Mouse (Mus musculus) intestine, embryonic 14.5 days (tissue): ENCODE data around the gene Oaz1. TPM values are rescaled to one million over a fixed set of nuclear protein-coding genes. Genes with fewer than 3 reads are reported as not detected.

Experiments
- ATAC-seq: fragments of 200-750 bp; cut with Nextera tagmentation; replicated peaks from 2 replicates; pipeline ENCODE4 v1.8.0; 2017; ENCODE audit warnings: low read depth, moderate number of reproducible peaks, moderate TSS enrichment, moderate library complexity; ENCODE audit not compliant: low FRiP score, low TSS enrichment
- DNase-seq: peaks from one replicate; pipeline ENCODE4 v3.0.0-alpha.2; 2018; ENCODE audit warnings: low spot score
- H3K27ac ChIP-seq: fragments of 300-500 bp; sonication (generic); 2 replicates; pipeline ENCODE4 v1.5.1; 2014; ENCODE audit warnings: low read depth, mild to moderate bottlenecking, control low read depth
- H3K27me3 ChIP-seq: fragments of 300-500 bp; sonication (generic); replicated peaks from 2 replicates; pipeline ENCODE4 v1.6.1; 2014; ENCODE audit warnings: low read length, control low read depth; ENCODE audit not compliant: control insufficient read depth, insufficient read depth
- H3K36me3 ChIP-seq: fragments of 300-500 bp; sonication (generic); 2 replicates; pipeline ENCODE4 v1.6.1; 2014; ENCODE audit warnings: low read length, control low read depth; ENCODE audit not compliant: control insufficient read depth, insufficient read depth
- H3K4me1 ChIP-seq: fragments of 300-500 bp; sonication (generic); replicated peaks from 2 replicates; pipeline ENCODE4 v1.6.1; 2014; ENCODE audit warnings: low read length, control low read depth, mixed read lengths; ENCODE audit not compliant: control insufficient read depth, insufficient read depth
- H3K4me2 ChIP-seq: fragments of 300-500 bp; sonication (generic); 2 replicates; pipeline ENCODE4 v1.6.1; 2014; ENCODE audit warnings: low read length
- H3K4me3 ChIP-seq: fragments of 300-500 bp; sonication (generic); 2 replicates; pipeline ENCODE4 v1.5.1; 2014; ENCODE audit warnings: low read depth, low read length, control low read depth, mixed read lengths
- H3K9ac ChIP-seq: fragments of 300-500 bp; sonication (generic); 2 replicates; pipeline ENCODE4 v1.6.1; 2014; ENCODE audit warnings: mild to moderate bottlenecking, low read length
- H3K9me3 ChIP-seq: fragments of 300-500 bp; sonication (generic); 2 replicates; pipeline ENCODE4 v1.6.1; 2016; ENCODE audit warnings: low read length, control low read depth; ENCODE audit not compliant: control insufficient read depth
- WGBS: fragments of 180-500 bp; shearing (Covaris S2); extraction: QIAGEN DNeasy Blood & Tissue Kit; methylation state at CpG from one replicate; pipeline ENCODE4 v1.1.7; 2014; 5-methylcytosine and 5-hydroxymethylcytosine counted together
- polyA plus RNA-seq: library from polyadenylated mRNA; unstranded; fragments of >200 nt; fragmentation: Nextera tagmentation; extraction: Ambion mirVana; gene quantifications from 2 replicates; pipeline ENCODE4 v1.2.1, GENCODE M21; 2014

Oaz1 gene
- polyA plus RNA-seq, 1 experiment from 2014 or later = 1,692 TPM

DNA sequence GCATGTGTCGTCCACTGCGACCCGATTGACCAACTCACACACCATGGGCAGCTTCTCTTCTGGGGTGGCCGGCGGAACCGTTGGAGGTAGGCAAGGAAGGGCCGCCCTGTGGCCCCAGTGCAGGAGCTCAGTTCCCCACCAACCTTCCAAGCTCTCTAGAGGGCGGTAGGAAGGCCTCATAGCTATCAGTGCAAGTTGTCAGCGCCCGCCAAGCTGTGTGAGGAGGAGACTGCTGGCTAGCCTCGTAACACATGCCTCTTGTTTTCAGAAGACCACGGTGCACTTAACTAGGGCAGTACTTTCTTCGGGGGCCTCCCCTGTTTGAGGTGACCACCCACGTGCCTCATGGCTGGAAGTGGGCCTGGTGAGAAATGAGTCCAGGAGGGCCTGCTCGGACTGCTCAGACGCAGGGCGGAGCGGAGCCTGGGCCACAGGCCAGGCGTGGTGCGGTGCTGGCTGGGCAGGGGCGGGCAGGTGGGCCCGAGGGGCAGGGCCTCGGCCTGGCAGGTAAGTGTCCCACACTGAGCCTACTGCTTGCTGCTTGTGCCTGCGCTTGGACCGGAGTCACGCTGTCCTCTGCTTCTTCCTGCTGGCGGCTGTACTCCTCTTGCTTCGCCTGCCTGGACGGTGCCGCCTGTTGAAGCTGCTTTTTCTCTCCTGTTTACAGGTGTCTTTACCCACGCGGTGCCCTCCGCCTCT, 34.8 kb upstream of the Oaz1 start:
- ATAC-seq = no peak
- Histone ChIP-seq H3K27ac (no peak overlapping the region), H3K9me3 (no peaks in the 10 kb centered on the region), H3K4me3 (no peak overlapping the region), H3K9ac (no peak overlapping the region), H3K36me3 (peaks cover 94% of the 10 kb centered on the region), H3K27me3 (no peaks in the 10 kb centered on the region), H3K4me2 (no peak overlapping the region), H3K4me1 (peaks cover under 1% of the 10 kb centered on the region; the same call in 1 of the 2 replicates)
- WGBS = 79% methylated on average over 33 of the region's 33 CpGs
- no peak for DNase-seq

DNA sequence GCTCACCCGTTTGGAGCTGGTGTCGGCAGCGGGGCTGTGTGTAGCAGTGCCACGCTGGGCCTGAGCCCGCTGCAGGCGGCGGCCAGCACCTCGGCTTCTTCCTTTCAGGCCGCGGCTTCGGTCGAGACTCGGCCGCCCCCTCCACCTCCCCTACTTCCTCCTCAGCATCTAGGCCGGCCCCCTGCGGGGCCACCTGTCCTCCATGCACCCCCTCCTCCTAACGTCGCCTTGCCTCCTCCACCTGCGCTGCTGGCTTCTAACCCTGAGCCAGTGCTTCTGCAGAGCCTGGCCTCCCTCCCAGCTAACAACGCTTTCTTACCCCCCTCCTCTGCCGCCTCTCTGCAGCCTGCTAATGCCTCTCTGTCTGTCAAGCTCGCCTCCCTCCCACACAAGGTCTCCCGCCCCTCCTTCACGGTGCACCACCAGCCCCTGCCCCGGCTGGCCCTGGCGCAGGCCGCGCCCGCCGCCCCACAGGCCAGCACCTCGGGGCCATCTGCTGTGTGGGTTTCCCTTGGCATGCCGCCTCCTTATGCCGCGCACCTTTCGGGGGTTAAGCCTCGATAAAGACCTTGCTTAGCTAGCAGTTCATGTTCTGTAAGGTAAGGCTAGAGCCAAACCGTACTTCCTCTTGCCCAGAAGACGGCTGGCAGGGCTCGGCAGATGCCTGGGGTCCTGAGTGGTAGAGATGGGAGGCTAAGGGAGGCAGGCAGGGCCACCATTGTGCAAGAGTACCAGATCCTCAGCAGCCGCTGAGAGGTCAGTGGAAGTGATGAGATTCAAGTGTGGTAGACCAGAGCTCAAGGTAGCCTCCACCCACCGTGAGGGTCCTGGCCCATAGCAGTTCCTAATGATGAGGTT, 34.1 kb upstream of the Oaz1 start:
- no peak for ATAC-seq
- H3K27ac ChIP-seq = no peak overlapping the region
- no peaks in the 10 kb centered on the region for H3K27me3 ChIP-seq
- no peak overlapping the region for H3K4me2 ChIP-seq
- no peak overlapping the region for H3K9ac ChIP-seq
- H3K9me3 ChIP-seq = no peaks in the 10 kb centered on the region
- peaks cover 88% of the 10 kb centered on the region for H3K36me3 ChIP-seq
- H3K4me1 ChIP-seq = peaks cover 7% of the 10 kb centered on the region; the same call in 1 of the 2 replicates
- no peak overlapping the region for H3K4me3 ChIP-seq
- DNase-seq = no peak
- 65% methylated on average over 41 of the region's 41 CpGs for WGBS

DNA sequence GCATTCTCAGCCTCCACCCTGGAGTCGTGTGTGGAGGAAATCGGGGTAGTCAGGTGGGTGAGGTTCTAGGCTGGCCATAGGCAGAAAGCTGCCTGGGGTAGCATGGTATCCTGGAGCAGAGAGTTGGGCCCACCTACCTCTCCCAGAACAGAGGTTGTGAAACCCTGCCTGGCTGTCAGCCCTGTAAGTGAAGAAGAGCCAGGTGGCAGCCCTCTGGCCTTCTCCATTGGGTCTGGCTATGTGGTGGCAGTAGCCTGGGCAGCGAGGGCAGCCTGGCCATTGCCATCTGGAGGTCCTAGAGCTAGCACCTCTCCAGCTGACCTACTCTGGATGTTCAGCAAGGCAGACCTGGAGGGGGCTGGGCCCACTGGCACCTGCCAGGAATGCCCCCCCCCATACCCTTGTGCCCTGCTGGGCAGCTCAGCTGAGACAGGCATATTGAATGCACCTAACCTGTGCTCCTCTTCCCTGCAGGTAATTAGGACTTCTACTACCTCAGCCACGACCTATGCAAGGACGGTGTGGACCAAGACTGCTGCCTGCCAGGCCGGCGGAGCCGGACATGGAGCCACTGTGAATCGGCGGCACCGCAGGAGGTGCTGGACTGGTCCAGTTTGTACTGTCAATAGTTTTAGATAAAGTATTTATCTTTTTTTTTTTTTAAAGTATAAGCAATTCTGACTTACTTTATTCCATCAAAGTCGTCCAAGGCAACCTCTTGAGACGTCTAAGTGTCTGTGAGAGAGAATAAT, 33.2 kb upstream of the Oaz1 start:
- Histone ChIP-seq H3K4me1 (peaks cover 7% of the 10 kb centered on the region; the same call in 1 of the 2 replicates), H3K4me3 (no peak overlapping the region), H3K9me3 (no peaks in the 10 kb centered on the region), H3K36me3 (peaks cover 80% of the 10 kb centered on the region), H3K27me3 (no peaks in the 10 kb centered on the region), H3K9ac (no peak overlapping the region), H3K4me2 (no peak overlapping the region), H3K27ac (no peak overlapping the region; the same call in 1 of the 2 replicates)
- ATAC-seq (no peak), DNase-seq (no peak)
- 91% methylated on average over 13 of the region's 13 CpGs for WGBS

DNA sequence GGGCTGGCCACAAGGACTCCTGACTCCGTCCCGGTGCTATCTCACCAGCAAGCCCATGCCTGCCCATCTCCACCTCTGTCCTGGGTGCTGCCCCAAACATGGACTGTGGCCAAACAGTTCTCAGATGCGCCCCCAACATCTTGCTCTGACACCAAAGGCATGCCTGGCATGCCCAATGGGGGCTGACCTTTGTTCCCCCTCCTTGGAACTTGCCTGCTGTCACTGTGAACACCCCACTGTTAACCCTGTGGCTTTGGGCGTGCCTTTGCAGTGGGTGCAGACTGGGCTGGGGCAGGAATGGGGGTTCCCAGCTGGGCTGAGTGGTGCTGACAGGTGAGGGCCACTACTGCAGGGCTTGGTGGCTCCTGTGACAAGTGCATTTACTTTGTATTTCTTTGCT, 32.7 kb upstream of the Oaz1 start:
- no peaks in the 10 kb centered on the region for H3K9me3 ChIP-seq
- no peaks in the 10 kb centered on the region for H3K27me3 ChIP-seq
- no peak overlapping the region for H3K27ac ChIP-seq
- H3K36me3 ChIP-seq = peaks cover 74% of the 10 kb centered on the region
- no peak overlapping the region for H3K4me3 ChIP-seq
- ATAC-seq (no peak), DNase-seq (no peak)
- no peak overlapping the region for H3K4me2 ChIP-seq
- WGBS = 80% methylated on average over 4 of the region's 4 CpGs
- H3K4me1 ChIP-seq = peaks cover 7% of the 10 kb centered on the region; the same call in 1 of the 2 replicates
- H3K9ac ChIP-seq = no peak overlapping the region

DNA sequence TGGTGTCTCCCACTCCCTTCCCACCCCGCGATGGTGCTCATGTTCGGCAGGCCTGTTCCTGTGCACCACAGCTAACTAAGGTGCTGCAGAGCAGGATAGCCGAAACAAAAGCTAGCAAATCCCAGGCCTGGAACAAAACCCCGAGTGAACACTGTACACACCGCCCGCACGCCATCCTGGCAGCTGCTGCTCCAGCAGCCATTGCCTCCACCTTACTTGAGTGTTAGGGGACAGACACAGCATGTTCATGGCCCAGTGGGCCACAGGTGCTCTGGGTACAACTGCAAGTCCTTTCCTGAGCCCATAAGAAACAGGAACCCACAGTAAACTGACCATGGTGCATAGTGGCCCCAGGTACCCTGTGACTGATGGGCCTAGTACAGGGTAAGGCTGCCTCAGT, 31.7 kb upstream of the Oaz1 start:
- Histone ChIP-seq H3K9me3 (no peaks in the 10 kb centered on the region), H3K4me1 (peaks cover 11% of the 10 kb centered on the region), H3K4me2 (no peak overlapping the region), H3K9ac (no peak overlapping the region), H3K36me3 (peaks cover 65% of the 10 kb centered on the region), H3K4me3 (no peak overlapping the region), H3K27ac (no peak overlapping the region), H3K27me3 (no peaks in the 10 kb centered on the region)
- DNase-seq (no peak), ATAC-seq (no peak)
- 89% methylated on average over 8 of the region's 8 CpGs for WGBS

DNA sequence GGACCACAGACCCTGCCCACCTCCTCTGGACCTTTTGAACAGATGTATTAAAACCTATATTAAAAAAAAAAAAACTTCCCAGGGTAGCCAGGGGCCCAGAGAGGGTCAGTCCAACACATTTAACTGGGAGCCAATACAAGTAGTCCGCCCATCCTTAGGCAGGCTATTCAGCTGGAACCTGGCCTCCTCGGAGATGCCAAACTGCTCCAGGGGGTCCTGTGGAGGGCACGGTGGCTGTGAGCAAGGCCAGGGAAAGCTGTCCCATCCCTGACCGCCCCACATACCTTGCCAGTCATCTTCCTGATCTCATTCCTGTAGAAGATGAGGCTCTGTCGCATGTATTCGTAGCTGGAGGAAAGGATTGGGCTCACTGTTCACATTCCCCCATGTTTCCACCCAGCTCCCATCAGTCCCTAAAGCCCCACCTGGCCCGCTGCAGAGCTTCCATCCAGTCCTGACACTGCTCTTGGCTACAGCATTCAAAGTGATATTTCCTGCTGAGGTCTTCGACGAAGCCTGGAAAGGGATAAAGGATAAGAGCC, 30.1 kb upstream of the Oaz1 start:
- WGBS = 82% methylated on average over 9 of the region's 9 CpGs
- Histone ChIP-seq H3K36me3 (peaks cover 58% of the 10 kb centered on the region), H3K9me3 (no peaks in the 10 kb centered on the region), H3K9ac (peak overlapping the region; percentile 99; the same call in 1 of the 2 replicates), H3K27me3 (no peaks in the 10 kb centered on the region), H3K4me2 (peak overlapping the region; percentile 70), H3K4me1 (peaks cover 18% of the 10 kb centered on the region), H3K4me3 (no peak overlapping the region; the same call in 1 of the 2 replicates), H3K27ac (no peak overlapping the region)
- ATAC-seq (no peak), DNase-seq (no peak)

DNA sequence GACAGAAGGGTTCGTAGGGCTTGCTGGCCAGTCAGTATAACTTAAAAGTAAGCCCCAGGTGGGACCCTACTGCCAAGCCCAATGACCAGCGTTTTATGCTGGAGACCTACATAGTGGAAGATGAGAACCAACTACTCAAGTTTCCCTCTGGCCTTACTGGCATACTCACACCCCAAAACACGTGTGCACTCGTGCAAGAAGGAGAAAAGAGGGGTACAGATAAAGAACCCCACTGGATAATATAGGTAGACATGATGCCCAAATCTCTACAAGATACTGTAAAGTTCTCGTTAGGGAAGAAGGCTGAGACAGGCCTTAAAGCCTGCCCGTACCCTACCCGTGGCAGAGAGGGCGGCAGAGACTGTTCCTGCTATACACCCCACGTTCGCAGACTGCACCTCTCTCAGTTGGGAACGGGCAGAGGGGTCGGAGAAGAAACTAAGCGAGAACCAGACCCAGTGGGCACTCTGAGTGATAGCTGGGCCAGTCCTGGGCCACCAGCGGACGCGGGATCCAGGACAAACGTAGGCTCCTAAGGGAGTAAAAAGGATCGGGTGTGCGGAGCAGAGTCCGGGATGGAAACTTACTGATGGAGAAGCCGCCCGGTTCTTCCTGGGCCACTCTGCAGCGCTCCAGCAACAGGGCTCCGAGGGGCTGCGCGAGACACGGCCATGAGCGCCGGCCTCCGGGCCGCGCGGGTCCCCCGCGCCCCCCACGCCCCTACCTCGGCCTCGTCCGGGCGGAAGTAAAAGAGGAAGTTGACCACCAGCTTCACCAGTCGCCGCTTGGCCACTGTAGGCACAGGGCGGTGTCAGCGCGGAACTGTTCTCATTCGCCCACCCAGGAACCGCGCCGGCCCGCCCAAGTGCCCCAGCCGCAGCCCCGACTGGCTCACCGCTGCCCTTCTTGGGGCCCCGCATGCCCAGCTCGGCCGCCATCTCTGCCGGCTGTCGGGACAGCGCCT, 29.0 kb upstream of the Oaz1 start:
- peak; percentile 64 for ATAC-seq
- no peaks in the 10 kb centered on the region for H3K9me3 ChIP-seq
- 2% methylated on average over 54 of the region's 59 CpGs for WGBS
- H3K27ac ChIP-seq = peak overlapping the region; percentile 97
- peaks cover 18% of the 10 kb centered on the region for H3K4me1 ChIP-seq
- H3K27me3 ChIP-seq = no peaks in the 10 kb centered on the region
- H3K4me3 ChIP-seq = peak overlapping the region; percentile 96
- H3K9ac ChIP-seq = peak overlapping the region; percentile 99
- peak overlapping the region; percentile 70 for H3K4me2 ChIP-seq
- H3K36me3 ChIP-seq = peaks cover 61% of the 10 kb centered on the region
- DNase-seq = peak; percentile 73
